Mouse (Mus musculus): ENCODE measurements around the gene Men1. TPM values are rescaled to one million over a fixed set of nuclear protein-coding genes. Genes with fewer than 3 reads are reported as not detected.
"Not testable (repeated sequence)": the region's sequence is repeated elsewhere in the genome, so short reads cannot be mapped to it uniquely, and the experiment has no call there.

Men1 gene
- polyA plus RNA-seq, 1 experiment from 2014 or later = 76.9 TPM

DNA sequence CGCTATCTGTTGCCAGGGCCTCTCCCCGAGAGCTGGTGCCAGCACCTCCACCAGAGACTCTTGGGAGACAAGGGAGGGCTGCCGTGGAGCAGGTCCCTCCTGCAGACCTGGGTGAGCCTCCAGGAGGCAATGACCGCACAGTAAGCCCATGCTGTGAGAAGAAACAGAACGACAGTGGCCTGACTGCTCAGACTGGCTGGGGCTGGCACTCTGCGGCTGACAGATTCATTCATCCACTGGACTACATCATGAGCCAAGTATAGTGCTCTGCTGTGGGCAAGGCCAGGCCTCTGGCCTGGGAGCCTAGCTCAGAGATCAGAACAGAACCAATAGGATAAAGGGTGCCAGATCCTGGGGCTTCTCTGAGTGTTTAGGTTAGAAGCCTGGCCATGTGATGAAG lies 30.9 kb upstream of the Men1 start:
- Histone ChIP-seq H3K36me3 (ENCODE audit: control insufficient read depth, insufficient read depth, low read length) (no peaks in the 10 kb centered on the region), H3K9me3 (ENCODE audit: control insufficient read depth, low read length) (no peaks in the 10 kb centered on the region), H3K27ac (ENCODE audit: low read length) (no peak overlapping the region), H3K4me2 (ENCODE audit: low read depth, low read length) (no peak overlapping the region), H3K4me1 (replicated peaks; ENCODE audit: control insufficient read depth, insufficient read depth, low read length) (peaks cover 23% of the 10 kb centered on the region), H3K27me3 (ENCODE audit: control insufficient read depth, insufficient read depth, low read depth, low read length) (no peaks in the 10 kb centered on the region), H3K4me3 (ENCODE audit: low read length) (no peak overlapping the region), H3K9ac (ENCODE audit: low read length) (no peak overlapping the region)
- no peak for ATAC-seq (ENCODE audit: low read depth)
- 66% methylated on average over 6 of the region's 6 CpGs for WGBS

DNA sequence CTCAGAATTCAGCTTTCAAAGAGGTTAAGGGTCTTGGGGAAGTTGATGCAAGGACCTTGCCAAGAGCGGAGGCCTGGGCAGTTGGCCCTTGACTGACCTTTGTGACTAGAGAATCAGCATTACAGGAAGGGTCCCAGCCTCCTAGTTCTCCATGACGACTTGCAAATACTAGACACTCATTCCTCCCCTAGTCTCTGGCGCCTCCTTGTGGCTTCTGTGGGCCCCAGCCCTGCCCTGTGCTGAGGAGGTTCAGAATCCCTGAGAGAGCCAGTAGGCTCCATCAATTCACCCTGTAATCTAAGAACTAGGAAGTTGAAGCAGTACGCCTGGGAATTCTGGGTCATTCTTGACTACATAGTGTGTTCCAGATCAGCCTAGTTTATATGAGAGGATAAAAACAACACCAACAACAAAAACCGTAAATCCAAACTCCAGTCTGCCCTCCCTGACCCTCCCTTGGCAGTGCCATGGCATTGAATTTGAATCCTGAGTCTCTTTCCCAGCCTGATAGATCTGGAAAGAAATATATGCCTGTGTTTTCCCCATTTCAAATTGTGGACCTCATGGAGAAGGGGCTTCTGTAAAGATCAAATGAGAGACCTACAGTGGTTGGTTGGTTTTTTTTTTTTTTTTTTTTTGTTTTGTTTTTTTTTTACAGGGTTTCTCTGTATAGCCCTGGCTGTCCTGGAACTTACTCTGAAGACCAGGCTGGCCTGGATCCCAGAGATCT lies 29.8 kb upstream of the Men1 start:
- H3K4me3 ChIP-seq (ENCODE audit: low read length) = no peak overlapping the region
- WGBS = 21% methylated on average over 5 of the region's 5 CpGs
- H3K4me2 ChIP-seq (ENCODE audit: low read depth, low read length) = no peak overlapping the region
- H3K9me3 ChIP-seq (ENCODE audit: control insufficient read depth, low read length) = no peaks in the 10 kb centered on the region
- ATAC-seq (ENCODE audit: low read depth) = peak; percentile 44
- no peak overlapping the region for H3K27ac ChIP-seq (ENCODE audit: low read length)
- no peak overlapping the region for H3K9ac ChIP-seq (ENCODE audit: low read length)
- no peaks in the 10 kb centered on the region for H3K36me3 ChIP-seq (ENCODE audit: control insufficient read depth, insufficient read depth, low read length)
- H3K27me3 ChIP-seq (ENCODE audit: control insufficient read depth, insufficient read depth, low read depth, low read length) = no peaks in the 10 kb centered on the region
- H3K4me1 ChIP-seq (replicated peaks; ENCODE audit: control insufficient read depth, insufficient read depth, low read length) = peaks cover 16% of the 10 kb centered on the region

DNA sequence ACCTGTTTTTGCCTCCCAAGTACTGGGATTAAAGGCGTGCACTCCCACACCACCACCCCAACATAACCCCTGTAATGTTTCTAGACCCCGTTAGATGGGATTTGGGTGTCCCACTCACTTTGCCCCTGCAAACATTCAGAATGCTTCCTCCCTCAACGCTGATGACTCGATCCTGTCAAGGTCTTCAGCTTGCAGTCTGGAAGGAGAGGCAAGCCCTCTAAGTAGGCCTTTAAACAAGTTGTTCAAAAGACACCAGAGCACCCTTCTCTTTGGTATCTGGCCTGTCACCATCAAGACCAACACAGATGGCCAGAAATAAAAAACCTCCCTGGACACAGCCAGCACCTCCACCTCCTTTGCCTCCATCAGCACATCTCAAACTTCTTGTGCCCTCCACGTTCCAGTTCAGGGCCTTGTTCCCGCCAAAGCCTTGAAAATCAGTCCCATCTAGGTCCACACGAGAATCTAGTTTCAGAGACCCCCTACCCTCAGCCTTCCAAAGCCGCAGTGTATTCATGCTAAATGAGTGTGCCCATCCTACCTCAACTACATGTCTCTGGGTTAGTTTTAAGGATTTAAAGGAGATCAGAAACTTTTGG lies 29.2 kb upstream of the Men1 start:
- Histone ChIP-seq H3K4me1 (replicated peaks; ENCODE audit: control insufficient read depth, insufficient read depth, low read length) (peaks cover 16% of the 10 kb centered on the region), H3K9me3 (ENCODE audit: control insufficient read depth, low read length) (no peaks in the 10 kb centered on the region), H3K9ac (ENCODE audit: low read length) (peak overlapping the region; percentile 83), H3K4me2 (ENCODE audit: low read depth, low read length) (peak overlapping the region; percentile 70), H3K36me3 (ENCODE audit: control insufficient read depth, insufficient read depth, low read length) (no peaks in the 10 kb centered on the region; the same call in 1 of the 2 replicates), H3K27me3 (ENCODE audit: control insufficient read depth, insufficient read depth, low read depth, low read length) (no peaks in the 10 kb centered on the region), H3K27ac (ENCODE audit: low read length) (peak overlapping the region; percentile 78), H3K4me3 (ENCODE audit: low read length) (peak overlapping the region; percentile 73)
- no peak for ATAC-seq (ENCODE audit: low read depth)
- 48% methylated on average over 8 of the region's 8 CpGs for WGBS

DNA sequence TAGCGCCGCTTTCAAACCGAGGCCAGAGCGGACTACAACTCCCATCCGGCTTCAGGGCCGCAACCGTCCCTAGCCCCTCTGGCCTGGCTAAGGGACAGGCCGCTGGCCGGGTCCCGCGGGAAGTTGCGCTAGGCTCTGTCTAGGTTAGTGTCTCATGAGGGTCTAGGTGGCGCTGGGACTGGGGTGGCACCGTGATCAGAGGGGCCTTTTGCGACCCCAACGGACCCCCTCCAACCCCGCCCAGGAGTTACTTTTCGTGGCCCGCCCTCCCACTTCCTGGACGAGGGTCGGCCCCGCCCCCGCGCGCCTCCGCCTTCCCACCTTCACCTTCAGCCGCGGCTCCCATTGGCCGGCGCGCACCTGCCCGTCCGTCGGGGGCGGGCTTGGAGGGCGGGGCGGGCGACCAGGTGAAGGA lies 28.6 kb upstream of the Men1 start, which contains the start of gene Cdc42bpg:
Gene Cdc42bpg, plus strand, starts transcription at position 320 of the 415 bp plus-strand sequence.
- Histone ChIP-seq H3K36me3 (ENCODE audit: control insufficient read depth, insufficient read depth, low read length) (peaks cover 1% of the 10 kb centered on the region), H3K27me3 (ENCODE audit: control insufficient read depth, insufficient read depth, low read depth, low read length) (no peaks in the 10 kb centered on the region), H3K27ac (ENCODE audit: low read length) (peak within 1 kb of the TSS; percentile 78), H3K9ac (ENCODE audit: low read length) (peak within 1 kb of the TSS; percentile 83), H3K4me1 (replicated peaks; ENCODE audit: control insufficient read depth, insufficient read depth, low read length) (peaks cover 16% of the 10 kb centered on the region), H3K4me2 (ENCODE audit: low read depth, low read length) (peak within 1 kb of the TSS; percentile 70), H3K4me3 (ENCODE audit: low read length) (peak within 1 kb of the TSS; percentile 73), H3K9me3 (ENCODE audit: control insufficient read depth, low read length) (no peaks in the 10 kb centered on the region)
- under 1% methylated on average over 38 of the region's 38 CpGs for WGBS
- ATAC-seq (ENCODE audit: low read depth) = peak; percentile 85

DNA sequence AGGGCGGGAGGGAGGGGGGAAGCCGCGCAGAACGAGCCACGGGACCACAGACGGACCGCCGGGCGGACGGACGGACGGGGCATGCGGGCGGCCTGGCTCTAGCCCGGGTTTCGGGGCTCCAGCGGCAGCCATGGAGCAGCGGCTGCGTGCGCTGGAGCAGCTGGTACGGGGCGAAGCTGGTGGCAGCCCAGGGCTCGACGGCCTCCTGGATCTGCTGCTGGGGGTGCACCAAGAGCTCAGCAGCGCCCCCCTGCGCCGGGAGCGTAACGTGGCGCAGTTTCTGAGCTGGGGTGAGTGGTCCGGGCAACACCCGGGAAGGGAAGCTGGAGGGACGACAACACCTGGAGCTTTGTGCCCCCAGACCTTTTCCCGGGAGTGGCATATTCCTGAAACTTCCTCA lies 28.2 kb upstream of the Men1 start:
- Histone ChIP-seq H3K27ac (ENCODE audit: low read length) (peak overlapping the region; percentile 55; the same call in 1 of the 2 replicates), H3K4me2 (ENCODE audit: low read depth, low read length) (peak overlapping the region; percentile 70), H3K27me3 (ENCODE audit: control insufficient read depth, insufficient read depth, low read depth, low read length) (no peaks in the 10 kb centered on the region), H3K9ac (ENCODE audit: low read length) (peak overlapping the region; percentile 83), H3K36me3 (ENCODE audit: control insufficient read depth, insufficient read depth, low read length) (peaks cover 3% of the 10 kb centered on the region), H3K9me3 (ENCODE audit: control insufficient read depth, low read length) (no peaks in the 10 kb centered on the region), H3K4me1 (replicated peaks; ENCODE audit: control insufficient read depth, insufficient read depth, low read length) (peaks cover 16% of the 10 kb centered on the region), H3K4me3 (ENCODE audit: low read length) (peak overlapping the region; percentile 73)
- peak; percentile 70 for ATAC-seq (ENCODE audit: low read depth)
- WGBS = 2% methylated on average over 29 of the region's 34 CpGs

GRCm38 (mm10) chr19:6307733-6308531 lies 26.8 kb upstream of the Men1 start:
- Histone ChIP-seq H3K9me3 (ENCODE audit: control insufficient read depth, low read length) (no peaks in the 10 kb centered on the region), H3K4me3 (ENCODE audit: low read length) (peak overlapping the region; percentile 73), H3K27ac (ENCODE audit: low read length) (peak overlapping the region; percentile 55), H3K9ac (ENCODE audit: low read length) (peak overlapping the region; percentile 83), H3K27me3 (ENCODE audit: control insufficient read depth, insufficient read depth, low read depth, low read length) (no peaks in the 10 kb centered on the region), H3K4me2 (ENCODE audit: low read depth, low read length) (peak overlapping the region; percentile 70), H3K36me3 (ENCODE audit: control insufficient read depth, insufficient read depth, low read length) (peaks cover 6% of the 10 kb centered on the region), H3K4me1 (replicated peaks; ENCODE audit: control insufficient read depth, insufficient read depth, low read length) (peaks cover 16% of the 10 kb centered on the region)
- ATAC-seq (ENCODE audit: low read depth) = peak; percentile 44
- WGBS = 53% methylated on average over 9 of the region's 9 CpGs

DNA sequence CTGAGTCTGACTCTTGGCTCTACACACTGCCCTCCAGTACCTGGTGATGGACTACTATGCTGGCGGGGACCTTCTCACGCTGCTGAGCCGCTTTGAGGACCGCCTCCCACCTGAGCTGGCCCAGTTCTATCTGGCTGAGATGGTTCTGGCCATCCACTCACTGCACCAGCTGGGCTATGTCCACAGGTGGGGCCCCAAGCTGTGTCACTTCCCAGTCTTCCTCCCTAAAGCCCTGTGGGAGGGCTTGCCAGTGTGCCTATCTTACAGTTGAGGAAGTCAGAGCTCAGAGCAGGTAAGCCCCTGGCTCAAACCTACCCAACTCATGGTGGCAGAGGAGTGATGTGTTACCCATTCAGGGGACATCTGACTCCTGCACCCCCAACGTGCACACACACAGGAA lies 24.6 kb upstream of the Men1 start:
- H3K4me2 ChIP-seq (ENCODE audit: low read depth, low read length) = no peak overlapping the region
- H3K27ac ChIP-seq (ENCODE audit: low read length) = no peak overlapping the region
- 86% methylated on average over 5 of the region's 5 CpGs for WGBS
- ATAC-seq (ENCODE audit: low read depth) = no peak
- H3K9ac ChIP-seq (ENCODE audit: low read length) = no peak overlapping the region
- no peaks in the 10 kb centered on the region for H3K27me3 ChIP-seq (ENCODE audit: control insufficient read depth, insufficient read depth, low read depth, low read length)
- H3K9me3 ChIP-seq (ENCODE audit: control insufficient read depth, low read length) = no peaks in the 10 kb centered on the region
- H3K4me3 ChIP-seq (ENCODE audit: low read length) = no peak overlapping the region
- H3K4me1 ChIP-seq (replicated peaks; ENCODE audit: control insufficient read depth, insufficient read depth, low read length) = peaks cover 16% of the 10 kb centered on the region
- H3K36me3 ChIP-seq (ENCODE audit: control insufficient read depth, insufficient read depth, low read length) = peaks cover 15% of the 10 kb centered on the region

DNA sequence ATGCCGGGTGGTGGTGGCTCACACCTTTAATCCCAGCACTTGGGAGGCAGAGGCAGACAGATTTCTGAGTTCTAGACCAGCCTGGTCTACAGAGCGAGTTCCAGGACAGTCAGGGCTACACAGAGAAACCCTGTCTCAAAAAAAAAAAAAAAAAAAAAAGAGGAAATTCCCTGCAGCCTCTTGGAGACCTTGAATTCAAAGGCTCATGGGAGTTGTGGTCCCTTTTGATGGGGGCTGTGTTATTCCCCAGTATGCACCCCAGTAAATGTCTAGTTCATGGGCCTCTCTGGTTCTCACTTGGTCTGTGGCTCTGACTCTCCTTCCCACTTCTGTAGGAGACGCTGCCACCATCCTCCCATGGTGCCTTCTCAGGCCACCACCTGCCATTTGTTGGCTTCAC lies 23.0 kb upstream of the Men1 start:
- WGBS = 84% methylated on average over 3 of the region's 3 CpGs
- H3K9ac ChIP-seq (ENCODE audit: low read length); H3K4me2 ChIP-seq (ENCODE audit: low read depth, low read length); H3K4me3 ChIP-seq (ENCODE audit: low read length); H3K27ac ChIP-seq (ENCODE audit: low read length); H3K27me3 ChIP-seq (ENCODE audit: control insufficient read depth, insufficient read depth, low read depth, low read length); ATAC-seq (ENCODE audit: low read depth); H3K9me3 ChIP-seq (ENCODE audit: control insufficient read depth, low read length): not testable (repeated sequence)
- Histone ChIP-seq H3K36me3 (ENCODE audit: control insufficient read depth, insufficient read depth, low read length) (peaks cover 27% of the 10 kb centered on the region), H3K4me1 (replicated peaks; ENCODE audit: control insufficient read depth, insufficient read depth, low read length) (peaks cover 12% of the 10 kb centered on the region)

DNA sequence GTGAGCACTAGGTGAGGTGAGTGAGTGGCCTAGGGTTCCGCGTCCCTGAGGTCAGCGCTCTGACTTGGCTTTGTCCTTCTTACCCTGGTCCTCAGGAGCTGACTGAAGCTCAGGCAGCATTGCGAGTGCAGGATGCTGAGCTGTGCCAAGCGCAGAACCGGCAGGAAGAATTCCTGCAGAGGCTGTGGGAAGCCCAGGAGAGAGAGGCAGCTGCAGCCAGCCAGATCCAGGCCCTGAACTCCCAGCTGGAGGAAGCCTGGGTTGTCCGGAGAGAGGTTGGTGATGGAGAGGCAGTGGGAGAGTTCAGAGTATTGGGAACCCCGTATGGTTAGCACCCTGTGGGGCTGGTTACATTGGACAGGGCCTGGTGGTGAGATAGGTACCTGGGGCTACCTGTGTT lies 21.0 kb upstream of the Men1 start:
- Histone ChIP-seq H3K27me3 (ENCODE audit: control insufficient read depth, insufficient read depth, low read depth, low read length) (no peaks in the 10 kb centered on the region), H3K36me3 (ENCODE audit: control insufficient read depth, insufficient read depth, low read length) (peaks cover 33% of the 10 kb centered on the region), H3K9me3 (ENCODE audit: control insufficient read depth, low read length) (no peaks in the 10 kb centered on the region), H3K9ac (ENCODE audit: low read length) (no peak overlapping the region), H3K27ac (ENCODE audit: low read length) (no peak overlapping the region), H3K4me2 (ENCODE audit: low read depth, low read length) (no peak overlapping the region), H3K4me1 (replicated peaks; ENCODE audit: control insufficient read depth, insufficient read depth, low read length) (no peaks in the 10 kb centered on the region), H3K4me3 (ENCODE audit: low read length) (no peak overlapping the region)
- no peak for ATAC-seq (ENCODE audit: low read depth)
- WGBS = 84% methylated on average over 8 of the region's 8 CpGs

All from lung, embryonic 16.5 days (tissue).